In the genomic region with DNA sequence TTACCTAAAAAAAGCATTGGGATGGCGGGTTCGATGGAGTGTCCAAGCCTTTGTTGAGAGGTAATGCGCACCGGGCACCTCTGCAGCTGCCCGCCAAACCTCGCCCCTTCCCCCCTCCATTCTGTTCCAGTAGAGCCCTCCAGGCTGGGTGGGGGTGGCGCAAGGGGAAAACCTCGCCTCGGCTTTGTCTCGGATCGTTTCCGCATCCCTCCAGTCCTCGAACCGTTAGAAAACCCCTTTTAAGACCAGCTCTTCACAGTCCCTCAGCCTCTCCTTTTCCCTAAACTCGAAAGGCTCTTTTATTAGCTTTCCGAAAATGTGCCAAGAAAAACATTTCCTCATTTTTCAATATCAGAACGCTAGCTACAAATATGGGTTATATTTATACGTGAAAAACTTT, we compare ENCODE assay signal across 8 mouse cellular contexts. TPM values are rescaled to one million over a fixed set of nuclear protein-coding genes. Genes with fewer than 3 reads are reported as not detected.
DNase-seq lines count a peak whose midpoint lies in the region; ATAC-seq and TF ChIP-seq lines count a peak whose summit lies in the region.

No protein-coding gene starts in this region.

- WGBS in forebrain, embryonic 15.5 days: 0% methylated on average over 18 of the region's 18 CpGs
- WGBS in intestine, embryonic 15.5 days: under 1% methylated on average over 18 of the region's 18 CpGs
- 0% methylated on average over 18 of the region's 18 CpGs for WGBS in liver, postnatal 0 days (ENCODE audit: insufficient replicate concordance)
- under 1% methylated on average over 18 of the region's 18 CpGs for WGBS in olfactory bulb, adult 2 months

- TF ChIP-seq EP300 in liver, postnatal 0 days (IDR thresholded peaks at IDR 0.05; ENCODE audit: low read depth): 0 out of 2 replicates have a peak, but pooled peaks have one; percentile 23

- H3K9me3 ChIP-seq in forebrain, embryonic 15.5 days: no peaks in the 10 kb centered on the region
- no peaks in the 10 kb centered on the region for H3K9me3 ChIP-seq in intestine, embryonic 15.5 days
- no peaks in the 10 kb centered on the region for H3K9me3 ChIP-seq in liver, postnatal 0 days (ENCODE audit: low read length)

- TF ChIP-seq POLR2A in bone marrow macrophage, adult 2 months (IDR thresholded peaks at IDR 0.05; ENCODE audit: borderline replicate concordance, low read depth, low read length): 0 out of 2 replicates have a peak, but pooled peaks have one; percentile 29
- no peak for TF ChIP-seq POLR2A in olfactory bulb, adult 2 months (IDR thresholded peaks at IDR 0.05; ENCODE audit: insufficient read depth, low read depth, low read length)

- ATAC-seq in forebrain, embryonic 15.5 days (replicated peaks): no peak
- no peak for ATAC-seq in intestine, embryonic 15.5 days
- ATAC-seq in liver, postnatal 0 days: no peak
- ATAC-seq in monocyte, adult 5-6 weeks (replicated peaks; ENCODE audit: insufficient number of reproducible peaks, low FRiP score, low TSS enrichment, poor library complexity, severe bottlenecking): no peak

- peak; percentile 53 for DNase-seq in ovary, postnatal 36 days (ENCODE audit: low spot score)
- no peak for DNase-seq in ovary, postnatal 10 days (ENCODE audit: low spot score)
- peak; percentile 67 for DNase-seq in liver, postnatal 0 days

- H3K9ac ChIP-seq in forebrain, embryonic 15.5 days (replicated peaks): peak overlapping the region; percentile 95
- H3K9ac ChIP-seq in intestine, embryonic 15.5 days: peak overlapping the region; percentile 84
- peak overlapping the region; percentile 89 for H3K9ac ChIP-seq in liver, postnatal 0 days (replicated peaks)

- H3K4me2 ChIP-seq in forebrain, embryonic 15.5 days (replicated peaks): 0 out of 2 replicates have a peak overlapping the region, but pooled peaks have one; percentile 77
- peak overlapping the region; percentile 70 for H3K4me2 ChIP-seq in intestine, embryonic 15.5 days (replicated peaks)
- H3K4me2 ChIP-seq in liver, postnatal 0 days (ENCODE audit: low read depth, low read length): peak overlapping the region; percentile 93

- peak overlapping the region; percentile 83 for H3K27ac ChIP-seq in bone marrow macrophage, adult 2 months (ENCODE audit: insufficient read depth, low read depth, low read length)
- peak overlapping the region; percentile 97 for H3K27ac ChIP-seq in forebrain, embryonic 15.5 days (replicated peaks)
- peak overlapping the region; percentile 96 for H3K27ac ChIP-seq in intestine, embryonic 15.5 days
- peak overlapping the region; percentile 91 for H3K27ac ChIP-seq in liver, postnatal 0 days (ENCODE audit: low read depth)
- peak overlapping the region; percentile 81 for H3K27ac ChIP-seq in olfactory bulb, adult 2 months (ENCODE audit: insufficient read depth, low read depth, low read length)

- no peak for TF ChIP-seq CTCF in bone marrow macrophage, adult 2 months (IDR thresholded peaks at IDR 0.05; ENCODE audit: low read depth, low read length)
- no peak for TF ChIP-seq CTCF in liver, postnatal 0 days (IDR thresholded peaks at IDR 0.05; ENCODE audit: low read depth)
- TF ChIP-seq CTCF in olfactory bulb, adult 2 months (IDR thresholded peaks at IDR 0.05; ENCODE audit: insufficient read depth, low read depth, low read length): no peak

- H3K27me3 ChIP-seq in forebrain, embryonic 15.5 days: no peaks in the 10 kb centered on the region
- no peaks in the 10 kb centered on the region for H3K27me3 ChIP-seq in intestine, embryonic 15.5 days (replicated peaks)
- no peaks in the 10 kb centered on the region for H3K27me3 ChIP-seq in liver, postnatal 0 days (ENCODE audit: insufficient read depth, low read length)

- peaks cover 36% of the 10 kb centered on the region for H3K36me3 ChIP-seq in forebrain, embryonic 15.5 days
- peaks cover 27% of the 10 kb centered on the region for H3K36me3 ChIP-seq in intestine, embryonic 15.5 days
- H3K36me3 ChIP-seq in liver, postnatal 0 days (replicated peaks; ENCODE audit: insufficient read depth, low read length): peaks cover 36% of the 10 kb centered on the region

- H3K4me3 ChIP-seq in bone marrow macrophage, adult 2 months (ENCODE audit: insufficient read depth, low read length): peak overlapping the region; percentile 95
- H3K4me3 ChIP-seq in forebrain, embryonic 15.5 days: peak overlapping the region; percentile 81
- H3K4me3 ChIP-seq in intestine, embryonic 15.5 days (replicated peaks): peak overlapping the region; percentile 68
- H3K4me3 ChIP-seq in liver, postnatal 0 days (ENCODE audit: low read depth, low read length): peak overlapping the region; percentile 82
- H3K4me3 ChIP-seq in olfactory bulb, adult 2 months (ENCODE audit: insufficient read depth, low read depth, low read length): peak overlapping the region; percentile 82

- H3K4me1 ChIP-seq in bone marrow macrophage, adult 2 months (ENCODE audit: control insufficient read depth, insufficient read depth, low read length): peaks cover 21% of the 10 kb centered on the region
- peaks cover 59% of the 10 kb centered on the region for H3K4me1 ChIP-seq in forebrain, embryonic 15.5 days
- H3K4me1 ChIP-seq in intestine, embryonic 15.5 days (replicated peaks): peaks cover 26% of the 10 kb centered on the region
- peaks cover 59% of the 10 kb centered on the region for H3K4me1 ChIP-seq in liver, postnatal 0 days (ENCODE audit: insufficient read depth)
- peaks cover 20% of the 10 kb centered on the region for H3K4me1 ChIP-seq in olfactory bulb, adult 2 months (ENCODE audit: control insufficient read depth, insufficient read depth, low read length)

RNA-seq across cellular contexts. Expression of a gene that starts 0.6 kb away (rescaled TPM):
- 481 and 519 TPM in 2 replicates for polyA plus RNA-seq in bone marrow macrophage, adult 2 months (2012; ENCODE audit: insufficient read depth, insufficient read length, missing spikeins)
- polyA plus RNA-seq in forebrain, embryonic 15.5 days (2015; fragmentation: Nextera tagmentation; extraction: Ambion mirVana): 1,924 and 1,932 TPM in 2 replicates
- 729 and 776 TPM in 2 replicates for polyA plus RNA-seq in intestine, embryonic 15.5 days (2015; fragmentation: Nextera tagmentation; extraction: Ambion mirVana)
- 198 and 213 TPM in 2 replicates for polyA plus RNA-seq in liver, postnatal 0 days (2015; fragmentation: Nextera tagmentation; extraction: Ambion mirVana)
- polyA plus RNA-seq in olfactory bulb, adult 2 months (2012; ENCODE audit: insufficient read depth, insufficient read length, low replicate concordance, missing spikeins): 228 and 580 TPM in 2 replicates
- total RNA-seq in monocyte, adult 5-6 weeks (2017): 138 to 179 TPM (median 139 TPM) in 3 replicates

RNA-seq across cellular contexts. Expression of a gene that starts 3.8 kb away (rescaled TPM):
- polyA plus RNA-seq in bone marrow macrophage, adult 2 months (2012; ENCODE audit: insufficient read depth, insufficient read length, missing spikeins): 16.1 and 17.7 TPM in 2 replicates
- polyA plus RNA-seq in forebrain, embryonic 15.5 days (2015; fragmentation: Nextera tagmentation; extraction: Ambion mirVana): 11.7 TPM in 2 replicates
- 14.9 and 16.1 TPM in 2 replicates for polyA plus RNA-seq in intestine, embryonic 15.5 days (2015; fragmentation: Nextera tagmentation; extraction: Ambion mirVana)
- polyA plus RNA-seq in liver, postnatal 0 days (2015; fragmentation: Nextera tagmentation; extraction: Ambion mirVana): 2.5 and 3.3 TPM in 2 replicates
- 41.3 TPM in 1 of 2 replicates, not detected in the other for polyA plus RNA-seq in olfactory bulb, adult 2 months (2012; ENCODE audit: insufficient read depth, insufficient read length, low replicate concordance, missing spikeins)
- 10.9 to 26.0 TPM (median 11.1 TPM) in 3 replicates for total RNA-seq in monocyte, adult 5-6 weeks (2017)

RNA-seq across cellular contexts. Expression of a gene that starts 14.5 kb away (rescaled TPM):
- 52.7 and 69.3 TPM in 2 replicates for polyA plus RNA-seq in bone marrow macrophage, adult 2 months (2012; ENCODE audit: insufficient read depth, insufficient read length, missing spikeins)
- 68.3 and 75.1 TPM in 2 replicates for polyA plus RNA-seq in forebrain, embryonic 15.5 days (2015; fragmentation: Nextera tagmentation; extraction: Ambion mirVana)
- polyA plus RNA-seq in intestine, embryonic 15.5 days (2015; fragmentation: Nextera tagmentation; extraction: Ambion mirVana): 49.1 and 49.4 TPM in 2 replicates
- 25.9 and 31.3 TPM in 2 replicates for polyA plus RNA-seq in liver, postnatal 0 days (2015; fragmentation: Nextera tagmentation; extraction: Ambion mirVana)
- not detected in 2 replicates for polyA plus RNA-seq in olfactory bulb, adult 2 months (2012; ENCODE audit: insufficient read depth, insufficient read length, low replicate concordance, missing spikeins)
- total RNA-seq in monocyte, adult 5-6 weeks (2017): 70.0 to 84.2 TPM (median 77.9 TPM) in 3 replicates

RNA-seq across cellular contexts. Expression of a gene that starts 16.0 kb away (rescaled TPM):
- 40.6 and 46.7 TPM in 2 replicates for polyA plus RNA-seq in bone marrow macrophage, adult 2 months (2012; ENCODE audit: insufficient read depth, insufficient read length, missing spikeins)
- polyA plus RNA-seq in forebrain, embryonic 15.5 days (2015; fragmentation: Nextera tagmentation; extraction: Ambion mirVana): 7.3 and 8.1 TPM in 2 replicates
- polyA plus RNA-seq in intestine, embryonic 15.5 days (2015; fragmentation: Nextera tagmentation; extraction: Ambion mirVana): 13.9 and 14.4 TPM in 2 replicates
- 15.4 and 18.6 TPM in 2 replicates for polyA plus RNA-seq in liver, postnatal 0 days (2015; fragmentation: Nextera tagmentation; extraction: Ambion mirVana)
- polyA plus RNA-seq in olfactory bulb, adult 2 months (2012; ENCODE audit: insufficient read depth, insufficient read length, low replicate concordance, missing spikeins): not detected in 2 replicates
- 17.2 to 77.7 TPM (median 52.8 TPM) in 3 replicates for total RNA-seq in monocyte, adult 5-6 weeks (2017)

RNA-seq across cellular contexts. Expression of a gene that starts 23.6 kb away (rescaled TPM):
- 31.7 and 33.1 TPM in 2 replicates for polyA plus RNA-seq in bone marrow macrophage, adult 2 months (2012; ENCODE audit: insufficient read depth, insufficient read length, missing spikeins)
- 24.5 and 28.3 TPM in 2 replicates for polyA plus RNA-seq in forebrain, embryonic 15.5 days (2015; fragmentation: Nextera tagmentation; extraction: Ambion mirVana)
- polyA plus RNA-seq in intestine, embryonic 15.5 days (2015; fragmentation: Nextera tagmentation; extraction: Ambion mirVana): 48.5 and 51.7 TPM in 2 replicates
- 15.5 and 15.8 TPM in 2 replicates for polyA plus RNA-seq in liver, postnatal 0 days (2015; fragmentation: Nextera tagmentation; extraction: Ambion mirVana)
- not detected in 2 replicates for polyA plus RNA-seq in olfactory bulb, adult 2 months (2012; ENCODE audit: insufficient read depth, insufficient read length, low replicate concordance, missing spikeins)
- 18.1 to 25.9 TPM (median 25.6 TPM) in 3 replicates for total RNA-seq in monocyte, adult 5-6 weeks (2017)
